Mouse (Mus musculus) neural tube, embryonic 11.5 days (tissue): Measurements from ENCODE around the gene Lmf1. TPM values are rescaled to one million over a fixed set of nuclear protein-coding genes. Genes with fewer than 3 reads are reported as not detected.

Experiments used
- ATAC-seq: fragments of 200-750 bp; cut with Nextera tagmentation; 2 replicates; pipeline ENCODE4 v1.8.0; 2017; ENCODE audit warnings: moderate number of reproducible peaks, mild to moderate bottlenecking, moderate TSS enrichment, moderate library complexity; ENCODE audit not compliant: insufficient read depth, low FRiP score, low TSS enrichment
- DNase-seq: peaks from one replicate; pipeline ENCODE4 v3.0.0-alpha.2; 2015; ENCODE audit warnings: low spot score
- H3K27ac ChIP-seq: fragments of 300-500 bp; sonication (generic); 2 replicates; pipeline ENCODE4 v1.5.1; 2014; ENCODE audit warnings: low read depth, mild to moderate bottlenecking, low read length
- H3K27me3 ChIP-seq: fragments of 300-500 bp; sonication (generic); 2 replicates; pipeline ENCODE4 v1.6.1; 2014; ENCODE audit warnings: mild to moderate bottlenecking, low read length, mixed read lengths; ENCODE audit not compliant: control insufficient read depth, insufficient read depth
- H3K36me3 ChIP-seq: fragments of 300-500 bp; sonication (generic); 2 replicates; pipeline ENCODE4 v1.6.1; 2014; ENCODE audit warnings: mild to moderate bottlenecking, low read length, moderate library complexity, mixed read lengths; ENCODE audit not compliant: control insufficient read depth, insufficient read depth
- H3K4me1 ChIP-seq: fragments of 300-500 bp; sonication (generic); 2 replicates; pipeline ENCODE4 v1.6.1; 2014; ENCODE audit warnings: low read length, mixed read lengths; ENCODE audit not compliant: control insufficient read depth, insufficient read depth
- H3K4me2 ChIP-seq: fragments of 300-500 bp; sonication (generic); 2 replicates; pipeline ENCODE4 v1.6.1; 2014; ENCODE audit warnings: low read depth, mild to moderate bottlenecking, moderate library complexity
- H3K4me3 ChIP-seq: fragments of 300-500 bp; sonication (generic); 2 replicates; pipeline ENCODE4 v1.5.1; 2014; ENCODE audit warnings: low read depth, low read length
- H3K9ac ChIP-seq: fragments of 300-500 bp; sonication (generic); 2 replicates; pipeline ENCODE4 v1.6.1; 2014; ENCODE audit warnings: mild to moderate bottlenecking, low read length
- H3K9me3 ChIP-seq: fragments of 300-500 bp; sonication (generic); 2 replicates; pipeline ENCODE4 v1.6.1; 2016; ENCODE audit warnings: low read length; ENCODE audit not compliant: control insufficient read depth
- WGBS: fragments of 180-500 bp; shearing (Covaris S2); extraction: QIAGEN DNeasy Blood & Tissue Kit; methylation state at CpG from one replicate; pipeline ENCODE4 v1.1.7; 2014; 5-methylcytosine and 5-hydroxymethylcytosine counted together
- polyA plus RNA-seq: library from polyadenylated mRNA; unstranded; fragments of >200 nt; fragmentation: Nextera tagmentation; extraction: Ambion mirVana; gene quantifications from 2 replicates; pipeline ENCODE4 v1.2.1, GENCODE M21; 2014

The Lmf1 gene
- polyA plus RNA-seq, 1 experiment from 2014 or later, result 23.9 TPM

DNA sequence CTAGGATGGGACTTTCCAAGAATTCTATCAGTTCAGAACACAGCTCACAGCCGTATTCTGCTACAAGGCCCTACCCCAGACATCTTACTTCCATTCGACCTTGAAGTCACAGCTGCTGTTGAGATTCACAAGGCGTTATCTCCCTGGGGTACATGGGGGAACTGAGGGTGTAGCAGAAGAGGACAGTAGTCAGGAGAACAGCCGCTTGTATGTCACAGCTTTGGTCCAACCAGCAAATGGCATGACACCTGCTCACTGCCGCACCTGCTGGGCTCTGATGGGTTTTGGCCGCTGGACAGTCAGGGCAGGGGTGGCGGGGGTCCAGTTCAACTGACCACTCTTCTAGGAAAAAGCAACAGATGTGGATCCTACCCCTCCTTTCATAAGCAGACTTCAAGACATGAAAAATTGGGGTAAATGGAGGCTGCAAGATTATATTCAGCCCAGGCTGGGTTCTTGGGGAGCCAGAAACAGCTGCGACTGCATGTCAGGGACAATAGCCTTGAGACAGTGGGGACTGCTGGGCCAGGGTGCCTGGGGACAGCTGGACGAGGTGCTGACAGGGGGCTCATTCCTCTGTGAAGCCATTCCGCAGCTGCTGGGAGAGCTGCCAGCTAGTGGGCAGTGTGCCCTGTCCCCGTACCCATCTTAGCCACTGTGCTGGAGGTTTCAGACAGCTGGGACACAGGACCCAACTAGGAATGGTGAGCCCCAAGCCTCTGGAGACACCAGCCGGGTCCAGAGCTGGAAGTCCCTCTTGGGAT lies 3.5 kb upstream of the Lmf1 start:
- Histone ChIP-seq H3K9ac (no peak overlapping the region), H3K27me3 (no peaks in the 10 kb centered on the region), H3K36me3 (no peaks in the 10 kb centered on the region), H3K4me3 (no peak overlapping the region), H3K4me2 (no peak overlapping the region), H3K4me1 (peaks cover 17% of the 10 kb centered on the region), H3K9me3 (no peaks in the 10 kb centered on the region), H3K27ac (no peak overlapping the region)
- no peak for DNase-seq
- 74% methylated on average over 12 of the region's 12 CpGs for WGBS
- no peak for ATAC-seq

DNA sequence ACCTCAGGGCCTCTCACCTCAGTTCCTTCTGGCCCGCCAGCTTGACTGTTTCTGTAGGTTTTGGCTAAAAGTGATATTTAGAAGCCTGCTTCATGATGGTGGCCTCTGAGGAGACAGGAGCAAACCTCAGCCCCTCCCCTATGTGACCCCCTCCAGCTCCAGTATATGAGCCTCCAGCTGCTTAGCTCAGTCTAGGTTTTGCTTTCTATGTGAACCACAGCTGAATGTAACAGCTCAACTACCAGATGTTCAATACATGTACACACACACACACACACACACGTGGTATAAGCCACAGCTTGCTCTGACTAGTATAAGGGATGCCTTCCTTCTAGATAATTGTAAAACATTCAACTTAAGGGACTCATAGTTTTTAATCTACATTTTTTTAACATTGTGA lies 2.9 kb upstream of the Lmf1 start:
- H3K4me2 ChIP-seq, result no peak overlapping the region
- no peaks in the 10 kb centered on the region for H3K9me3 ChIP-seq
- WGBS, result 74% methylated on average over 2 of the region's 2 CpGs
- H3K27ac ChIP-seq, result no peak overlapping the region
- DNase-seq (no peak), ATAC-seq (no peak)
- H3K27me3 ChIP-seq, result no peaks in the 10 kb centered on the region
- H3K9ac ChIP-seq, result no peak overlapping the region
- H3K36me3 ChIP-seq, result no peaks in the 10 kb centered on the region
- H3K4me3 ChIP-seq, result no peak overlapping the region
- H3K4me1 ChIP-seq, result peaks cover 13% of the 10 kb centered on the region

DNA sequence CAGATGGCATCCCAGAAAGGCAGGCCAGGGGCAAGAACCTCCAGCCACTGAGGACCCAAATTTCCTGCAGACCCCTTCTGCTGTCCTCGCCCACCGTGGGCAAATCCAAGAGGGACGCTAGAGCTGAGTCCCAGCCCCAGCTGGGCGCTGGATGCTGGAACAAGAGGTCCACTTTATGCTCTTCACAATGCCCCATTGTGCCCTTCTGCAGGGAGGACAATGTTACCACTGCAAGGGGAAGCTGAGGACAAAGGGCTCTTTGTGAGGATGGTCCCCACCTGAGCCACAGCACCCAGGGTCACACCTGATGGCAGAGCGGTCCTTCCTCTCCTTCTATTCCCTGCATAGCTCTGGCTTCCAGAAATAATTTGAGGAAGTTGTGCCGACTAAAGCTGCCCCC lies 1.6 kb upstream of the Lmf1 start:
- DNase-seq (no peak), ATAC-seq (no peak)
- 62% methylated on average over 6 of the region's 6 CpGs for WGBS
- Histone ChIP-seq H3K4me2 (no peak overlapping the region), H3K4me3 (no peak overlapping the region), H3K9me3 (no peaks in the 10 kb centered on the region), H3K9ac (no peak overlapping the region), H3K36me3 (no peaks in the 10 kb centered on the region), H3K27me3 (no peaks in the 10 kb centered on the region), H3K27ac (no peak overlapping the region), H3K4me1 (peaks cover 7% of the 10 kb centered on the region; the same call in 1 of the 2 replicates)

DNA sequence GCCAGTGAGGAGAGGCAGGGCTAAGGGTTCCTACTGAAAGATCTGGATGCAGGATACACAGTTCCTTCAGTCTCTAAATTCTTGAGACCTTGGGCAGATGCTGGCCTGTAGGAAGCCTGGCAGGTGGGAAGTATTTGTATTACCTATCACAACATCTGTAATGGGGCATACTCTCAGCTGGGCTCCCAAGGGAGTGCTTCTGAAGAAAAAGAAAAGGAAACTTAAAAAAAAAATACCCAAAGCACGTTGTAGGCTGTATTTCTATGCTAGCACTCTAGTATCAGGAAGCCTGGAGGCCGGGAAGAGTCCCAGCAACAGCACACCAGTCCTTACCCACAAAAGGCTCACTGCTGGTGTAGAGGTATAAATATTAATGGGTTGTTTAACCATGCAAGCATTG lies 1.2 kb upstream of the Lmf1 start:
- no peak overlapping the region for H3K4me2 ChIP-seq
- no peaks in the 10 kb centered on the region for H3K36me3 ChIP-seq
- WGBS, result 43% methylated on average over 2 of the region's 2 CpGs
- no peaks in the 10 kb centered on the region for H3K9me3 ChIP-seq
- no peak for DNase-seq
- H3K27ac ChIP-seq, result no peak overlapping the region
- no peak for ATAC-seq
- no peaks in the 10 kb centered on the region for H3K27me3 ChIP-seq
- no peak overlapping the region for H3K4me3 ChIP-seq
- H3K9ac ChIP-seq, result no peak overlapping the region
- peaks cover 7% of the 10 kb centered on the region; the same call in 1 of the 2 replicates for H3K4me1 ChIP-seq

DNA sequence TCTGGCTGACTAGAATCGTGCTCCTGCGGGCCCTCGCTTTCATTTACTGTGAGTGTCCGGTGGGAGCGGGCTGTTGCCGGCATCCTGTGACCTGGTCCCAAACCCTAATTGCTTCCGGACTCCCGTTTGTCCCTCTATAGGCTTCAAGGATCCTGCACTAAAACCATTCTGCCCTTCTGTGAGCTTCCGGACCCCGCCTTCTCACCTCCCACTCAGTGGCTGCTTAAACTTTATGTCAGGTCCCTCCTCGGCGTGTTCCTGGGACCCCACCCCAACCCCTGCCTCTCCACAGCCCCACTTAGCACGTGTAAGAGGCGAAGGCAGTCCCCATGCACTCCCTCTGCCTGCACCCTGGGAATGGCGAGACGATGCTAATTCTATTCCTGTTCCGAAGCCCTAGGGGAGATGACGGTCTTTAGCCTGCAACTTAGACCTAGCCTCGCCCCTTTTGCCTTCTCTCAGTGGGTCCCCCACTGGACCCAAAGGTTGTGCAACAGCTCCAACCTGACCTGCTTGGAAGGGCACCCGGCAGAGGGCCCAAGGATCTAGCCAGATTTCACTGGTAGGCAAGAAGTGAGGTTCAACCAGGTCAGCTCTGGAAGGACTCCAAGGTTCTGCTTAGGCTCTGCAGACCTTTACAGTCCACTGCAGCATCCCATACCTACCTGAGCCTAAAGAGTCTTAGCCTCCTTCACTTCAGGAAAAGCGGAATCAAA lies 605 bp downstream of the Lmf1 start:
- H3K27me3 ChIP-seq, result no peaks in the 10 kb centered on the region
- 6% methylated on average over 21 of the region's 21 CpGs for whole genome bisulfite sequencing
- H3K4me3 ChIP-seq, result peak overlapping the region; percentile 77
- no peaks in the 10 kb centered on the region for H3K36me3 ChIP-seq
- H3K27ac ChIP-seq, result peak overlapping the region; percentile 67
- H3K9ac ChIP-seq, result peak overlapping the region; percentile 91
- ATAC-seq (peak; percentile 42), DNase-seq (no peak)
- H3K4me1 ChIP-seq, result peaks cover 7% of the 10 kb centered on the region; the same call in 1 of the 2 replicates
- H3K9me3 ChIP-seq, result no peaks in the 10 kb centered on the region
- peak overlapping the region; percentile 76 for H3K4me2 ChIP-seq

DNA sequence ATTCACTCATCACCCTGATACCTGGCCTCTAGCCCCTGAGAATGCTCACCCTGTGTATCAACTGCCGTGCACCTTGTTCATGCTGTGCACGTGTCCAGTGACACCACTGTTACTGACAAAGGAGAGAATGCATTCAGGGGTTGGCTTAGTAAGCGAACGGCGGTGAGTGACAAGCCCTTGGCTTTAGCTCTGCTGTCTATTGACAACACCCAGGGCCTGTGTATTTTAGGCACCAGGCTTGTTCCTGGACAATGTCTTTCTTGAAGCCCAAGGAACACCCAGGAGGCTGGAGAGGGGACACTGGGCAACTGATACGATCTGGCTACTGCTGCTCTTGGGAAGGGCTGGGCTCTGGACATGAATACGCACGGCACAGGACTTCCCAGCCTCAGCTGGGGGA lies 3.2 kb downstream of the Lmf1 start:
- 88% methylated on average over 8 of the region's 8 CpGs for WGBS
- ATAC-seq (no peak), DNase-seq (no peak)
- Histone ChIP-seq H3K27ac (no peak overlapping the region), H3K4me3 (no peak overlapping the region), H3K9me3 (no peaks in the 10 kb centered on the region), H3K4me1 (peaks cover 7% of the 10 kb centered on the region; the same call in 1 of the 2 replicates), H3K27me3 (no peaks in the 10 kb centered on the region), H3K4me2 (no peak overlapping the region), H3K9ac (no peak overlapping the region), H3K36me3 (peaks cover 4% of the 10 kb centered on the region; the same call in 1 of the 2 replicates)

DNA sequence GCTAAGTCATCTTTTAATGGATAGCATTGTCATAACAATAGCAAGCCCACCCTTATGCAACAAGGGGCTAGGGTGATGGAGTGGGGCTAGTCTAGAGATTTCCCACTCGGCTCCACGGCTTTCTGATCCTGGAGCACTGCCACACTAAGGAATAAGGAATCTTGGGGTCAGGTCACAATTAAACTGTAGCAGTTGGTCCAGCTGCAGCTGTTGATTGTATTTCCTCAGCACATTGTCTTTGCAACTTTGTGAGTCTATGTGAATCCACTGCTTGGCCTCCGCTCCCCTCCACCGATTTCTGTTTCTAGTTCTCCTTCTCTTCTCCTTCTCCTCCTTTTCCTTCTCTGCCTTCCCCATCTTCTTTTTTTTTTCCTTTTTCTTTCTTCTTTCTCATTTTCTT lies 4.2 kb downstream of the Lmf1 start:
- ATAC-seq, result no peak
- Histone ChIP-seq H3K9me3 (no peaks in the 10 kb centered on the region), H3K27me3 (no peaks in the 10 kb centered on the region), H3K9ac (no peak overlapping the region), H3K27ac (no peak overlapping the region), H3K36me3 (peaks cover 4% of the 10 kb centered on the region; the same call in 1 of the 2 replicates), H3K4me2 (no peak overlapping the region), H3K4me1 (peaks cover 7% of the 10 kb centered on the region; the same call in 1 of the 2 replicates), H3K4me3 (no peak overlapping the region)
- 78% methylated on average over 4 of the region's 4 CpGs for WGBS
- DNase-seq, result no peak

DNA sequence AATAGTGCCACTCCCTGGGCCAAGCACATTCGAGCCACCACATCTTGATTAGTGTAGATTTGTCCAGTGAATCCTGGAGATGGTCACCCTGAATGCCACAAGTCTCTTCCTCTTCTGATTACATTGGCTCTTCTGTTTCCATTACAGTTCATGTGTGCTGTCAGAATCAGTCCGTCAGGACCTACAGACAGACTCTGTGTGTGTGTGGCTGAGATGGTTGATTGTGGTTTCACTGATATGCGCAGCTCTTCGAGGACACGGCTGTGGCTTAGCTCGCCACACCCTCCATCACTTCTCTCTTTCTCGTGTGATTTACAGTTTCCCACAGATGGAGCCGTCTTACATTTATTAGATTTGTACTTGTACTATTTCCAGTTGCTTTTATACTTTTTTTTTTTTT lies 5.0 kb downstream of the Lmf1 start:
- no peak for ATAC-seq

More for the DNA sequence above, 5.0 kb downstream of the Lmf1 start:
- no peak overlapping the region for H3K4me2 ChIP-seq
- H3K27ac ChIP-seq, result no peak overlapping the region
- H3K4me1 ChIP-seq, result peaks cover 4% of the 10 kb centered on the region; the same call in 1 of the 2 replicates
- no peak overlapping the region for H3K4me3 ChIP-seq
- H3K27me3 ChIP-seq, result no peaks in the 10 kb centered on the region
- peaks cover 4% of the 10 kb centered on the region; the same call in 1 of the 2 replicates for H3K36me3 ChIP-seq
- 91% methylated on average over 8 of the region's 8 CpGs for WGBS
- H3K9me3 ChIP-seq, result no peaks in the 10 kb centered on the region
- no peak overlapping the region for H3K9ac ChIP-seq
- DNase-seq, result no peak
